Mouse (Mus musculus) T-cell, adult 2 months (primary cell): ENCODE measurements around the gene Desi1.

Experiments used
- DNase-seq: peaks from one replicate; pipeline ENCODE4 v3.0.0; 2022; ENCODE audit warnings: low spot score

The Desi1 gene

GRCm38 (mm10) chr15:81966062-81966829, 67.4 kb downstream of the Desi1 start:
- no peak for DNase-seq

GRCm38 (mm10) chr15:81964980-81965545, 68.6 kb downstream of the Desi1 start:
- no peak for DNase-seq

DNA sequence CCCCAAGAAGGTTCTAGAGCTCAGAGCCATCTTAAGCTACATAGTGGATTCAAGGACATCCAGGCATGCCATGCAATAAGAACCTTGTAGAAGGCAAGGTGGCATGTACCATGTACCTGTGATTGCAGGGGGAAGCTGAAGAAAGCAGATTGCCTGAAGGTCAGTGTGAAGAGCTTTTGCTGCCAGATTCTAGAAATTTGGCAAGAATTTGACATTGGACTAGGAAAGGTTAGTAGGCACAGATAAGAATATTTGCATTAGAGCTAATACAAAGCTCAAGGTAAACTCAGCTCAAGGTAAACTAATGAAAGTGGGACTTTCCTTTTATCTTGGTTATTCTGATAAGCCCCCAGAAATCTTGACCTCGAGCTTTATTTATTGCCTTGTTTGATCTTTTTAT, 69.4 kb downstream of the Desi1 start:
- DNase-seq: no peak

DNA sequence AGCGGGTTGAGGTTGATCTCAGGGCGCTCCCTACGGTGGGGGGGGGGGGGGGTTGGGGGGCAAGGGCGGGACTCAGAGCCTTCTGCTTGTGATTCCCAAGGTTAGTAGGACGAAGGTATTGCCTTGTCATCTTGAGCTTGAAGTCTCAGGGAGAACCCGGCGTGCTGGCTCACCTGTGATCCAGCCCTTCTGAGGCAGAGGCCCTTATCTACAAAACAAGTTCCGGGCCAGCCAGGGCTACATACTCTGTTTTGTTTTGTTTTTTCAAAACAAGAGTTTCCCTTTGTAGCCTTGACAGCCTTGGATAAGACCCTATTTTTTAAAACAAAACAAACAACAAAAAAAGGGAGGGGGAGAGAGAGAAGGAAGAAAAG, 72.6 kb downstream of the Desi1 start:
- DNase-seq: no peak

DNA sequence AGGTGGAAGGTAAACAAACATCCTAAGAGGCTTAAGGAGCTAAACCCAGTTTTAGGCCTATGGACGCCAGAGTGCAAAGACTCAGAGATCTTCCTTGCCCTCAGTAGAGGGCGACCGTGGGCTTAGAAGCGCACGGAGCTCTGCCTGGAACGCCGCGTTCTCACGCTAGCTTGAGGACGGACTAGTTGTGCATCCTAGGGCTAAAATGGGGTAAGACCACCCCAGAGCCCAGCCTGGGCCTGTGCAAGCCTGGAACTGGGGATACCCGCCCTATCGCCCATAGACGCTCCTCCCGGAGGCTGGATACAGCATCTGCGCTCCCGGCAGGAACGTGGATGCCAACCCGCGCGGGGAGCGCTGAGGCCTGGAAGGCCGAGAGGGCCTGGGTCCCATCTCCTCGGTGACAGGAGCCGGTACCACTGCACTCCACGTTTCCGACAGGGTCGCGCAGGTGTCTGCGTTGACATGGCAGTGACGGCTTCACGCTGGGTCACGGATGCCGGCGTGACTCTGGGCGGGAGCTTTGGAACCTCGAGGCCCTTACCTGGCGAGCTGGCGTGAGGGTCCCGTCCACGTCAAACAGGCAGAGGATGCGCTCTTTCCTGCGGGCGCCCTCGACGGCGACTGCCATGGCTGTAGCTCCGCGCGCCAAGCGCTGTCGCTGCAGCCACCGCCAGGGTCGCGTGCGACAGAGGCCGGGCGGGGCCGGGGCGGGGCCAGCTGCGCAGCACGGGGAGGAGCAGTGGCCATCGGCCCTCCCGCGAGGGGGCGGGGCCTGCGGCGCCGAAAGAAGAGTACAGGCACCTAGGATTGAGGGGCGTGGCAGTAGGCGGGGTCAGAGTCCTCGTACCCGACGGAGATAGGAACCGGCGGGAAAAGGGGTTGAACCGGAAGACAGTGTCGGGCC, 73.2 kb downstream of the Desi1 start, which contains the start of gene Pmm1:
Gene Pmm1 (minus strand): TSS at position 760 of the 907 bp plus-strand sequence.
- peak; percentile 98 for DNase-seq

DNA sequence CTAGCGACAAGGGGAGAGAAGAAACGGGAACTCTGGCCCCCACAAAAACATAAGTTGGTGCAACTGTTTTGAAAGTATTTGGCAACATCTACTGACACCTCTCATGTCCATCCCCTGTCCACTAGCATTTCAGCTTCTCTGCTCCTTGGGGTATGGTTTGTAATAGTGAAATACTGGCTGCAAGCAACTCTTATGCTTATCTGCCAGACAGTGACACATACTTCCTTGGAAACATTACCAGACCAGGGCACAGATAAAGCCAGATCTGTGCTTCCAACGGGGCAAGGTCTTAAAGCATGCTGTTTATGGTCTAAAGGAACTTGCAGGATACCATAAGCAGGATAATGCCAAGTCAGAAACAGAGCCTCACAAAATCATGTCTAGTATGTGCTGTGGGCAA, 74.8 kb downstream of the Desi1 start:
- DNase-seq: no peak

DNA sequence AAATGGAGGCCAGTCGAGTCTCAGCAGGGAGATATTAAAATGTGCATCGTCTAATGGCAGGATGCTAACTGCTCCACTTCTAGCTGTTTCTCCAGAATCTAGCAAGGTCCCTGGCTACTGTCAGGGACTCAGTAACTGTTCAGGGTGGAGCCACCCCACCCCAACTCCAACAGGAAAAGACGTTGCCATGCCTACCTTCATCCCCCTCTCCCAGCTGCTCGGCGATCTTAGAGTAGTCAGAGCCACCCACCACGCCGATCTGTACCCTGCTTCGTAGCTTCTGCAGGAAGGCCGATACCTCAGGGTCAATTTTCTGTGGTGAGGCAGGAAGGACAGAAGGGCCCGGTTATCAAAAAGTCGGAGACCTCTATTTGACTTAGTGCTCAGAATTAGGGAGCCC, 76.1 kb downstream of the Desi1 start:
- no peak for DNase-seq

DNA sequence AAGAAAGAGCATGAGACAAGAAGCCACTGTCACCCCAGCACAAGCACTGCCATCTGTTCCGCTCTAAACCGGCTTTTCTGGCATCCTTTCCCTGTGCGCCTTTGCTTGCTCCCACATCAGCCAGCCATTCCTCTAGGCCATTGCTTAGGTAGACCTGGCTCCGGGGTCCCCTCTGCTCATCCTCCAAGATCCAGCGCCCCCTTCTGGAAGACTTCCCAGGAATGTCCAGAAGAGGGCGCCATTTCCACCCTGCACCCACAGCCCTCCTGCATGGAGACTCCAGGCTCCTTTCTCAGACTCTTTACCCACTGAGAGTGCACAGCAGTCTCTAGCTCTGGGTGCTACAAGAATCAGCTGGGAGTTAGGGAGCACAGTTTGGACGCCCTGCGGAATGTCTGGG, 77.2 kb downstream of the Desi1 start:
- DNase-seq: peak; percentile 55

- DNase-seq: no peak
Measured at GRCm38 (mm10) chr15:81955414-81955813, 78.2 kb downstream of the Desi1 start.

- DNase-seq: no peak
Measured at GRCm38 (mm10) chr15:81954716-81955115, 78.9 kb downstream of the Desi1 start.

DNA sequence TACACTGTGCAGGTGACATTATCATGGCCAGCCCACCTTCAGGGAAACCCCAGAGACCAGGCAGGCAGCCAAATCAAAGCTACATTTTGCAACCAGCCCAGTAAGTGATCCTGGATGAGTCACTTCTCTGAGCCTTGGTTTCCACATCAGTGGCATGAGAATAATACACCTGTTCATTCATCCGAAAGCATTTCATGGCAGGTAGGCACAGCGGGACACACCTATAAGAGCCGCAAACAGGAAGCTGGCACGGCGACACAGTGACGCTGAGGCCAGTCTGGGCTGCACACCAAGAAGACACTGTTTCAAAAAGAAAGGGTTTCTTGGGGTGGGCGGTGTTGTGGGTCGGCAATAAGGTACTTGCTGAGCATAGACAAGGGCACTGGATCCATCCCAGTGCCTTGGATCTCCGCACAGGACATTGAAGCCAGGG, 79.5 kb downstream of the Desi1 start:
- no peak for DNase-seq

DNA sequence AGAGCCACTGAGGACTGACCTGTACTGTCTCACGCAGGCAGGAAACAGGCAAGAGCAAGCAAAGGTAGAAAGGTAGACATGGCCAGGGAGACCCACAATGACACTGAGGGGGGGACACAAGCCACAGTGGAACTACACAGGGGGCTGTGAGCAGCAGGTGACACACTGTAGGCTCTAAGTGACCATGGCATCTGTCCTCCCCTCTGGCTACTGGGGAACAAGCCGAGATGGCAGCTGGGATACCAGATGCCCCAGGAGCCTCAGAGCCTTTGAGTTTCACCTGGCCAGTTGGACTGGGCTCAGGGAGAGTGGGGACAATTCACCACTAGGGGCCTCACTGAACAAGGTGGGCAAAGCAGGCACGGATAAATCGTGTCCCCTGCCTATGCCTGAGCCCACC, 81.4 kb downstream of the Desi1 start:
- DNase-seq: no peak

GRCm38 (mm10) chr15:81951159-81951558, 82.5 kb downstream of the Desi1 start:
- no peak for DNase-seq

DNA sequence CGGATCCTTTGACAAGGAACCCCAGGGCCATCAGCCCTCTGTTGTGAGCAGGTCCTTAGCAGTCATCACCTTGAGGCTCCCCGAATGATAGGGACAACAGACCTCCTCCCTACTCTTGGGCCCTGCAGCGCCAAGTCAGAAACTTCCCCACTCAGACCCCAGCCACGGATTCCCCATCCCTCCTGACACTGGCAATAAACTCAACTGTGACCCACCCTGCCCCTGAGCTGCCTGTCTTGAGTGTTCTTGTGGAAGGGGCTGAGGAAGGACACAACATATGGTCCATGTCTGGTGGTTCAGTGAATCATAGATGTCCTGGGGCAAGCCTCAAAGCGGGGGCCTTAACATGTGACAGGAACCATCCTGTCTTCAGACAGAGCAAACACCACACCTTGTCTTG, 82.9 kb downstream of the Desi1 start:
- DNase-seq: no peak

DNA sequence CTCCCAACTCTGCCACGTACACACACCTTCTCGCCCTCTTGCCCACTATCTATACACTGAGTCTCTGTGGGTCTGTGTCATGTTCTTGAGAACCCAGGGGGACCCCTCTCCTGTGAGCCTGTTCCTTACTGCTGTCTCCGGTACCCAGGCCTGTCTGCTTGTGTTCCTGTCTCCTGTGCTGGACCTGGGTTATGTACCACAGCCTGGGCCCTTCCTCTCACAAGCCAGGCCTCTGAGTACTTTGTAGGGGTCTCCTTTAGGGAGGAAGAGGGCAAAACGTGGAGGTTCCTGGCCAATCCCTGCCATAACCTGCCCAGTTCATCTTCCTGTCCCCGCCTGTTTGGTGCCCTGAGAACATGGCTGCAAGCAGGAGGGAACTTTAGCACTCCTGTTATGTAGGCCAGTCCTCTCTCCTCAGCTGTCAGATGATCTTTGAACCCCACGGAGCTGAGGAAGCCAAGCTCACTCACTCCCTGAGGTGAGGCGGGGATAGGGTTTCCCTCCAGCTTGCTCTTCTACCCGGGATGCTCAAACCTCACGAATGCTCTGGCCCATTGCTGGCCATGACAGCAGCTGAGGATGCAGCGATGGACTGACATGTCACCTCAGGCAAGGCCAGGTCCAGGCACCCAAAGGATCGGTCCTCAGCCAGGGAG, 84.1 kb downstream of the Desi1 start:
- no peak for DNase-seq

DNA sequence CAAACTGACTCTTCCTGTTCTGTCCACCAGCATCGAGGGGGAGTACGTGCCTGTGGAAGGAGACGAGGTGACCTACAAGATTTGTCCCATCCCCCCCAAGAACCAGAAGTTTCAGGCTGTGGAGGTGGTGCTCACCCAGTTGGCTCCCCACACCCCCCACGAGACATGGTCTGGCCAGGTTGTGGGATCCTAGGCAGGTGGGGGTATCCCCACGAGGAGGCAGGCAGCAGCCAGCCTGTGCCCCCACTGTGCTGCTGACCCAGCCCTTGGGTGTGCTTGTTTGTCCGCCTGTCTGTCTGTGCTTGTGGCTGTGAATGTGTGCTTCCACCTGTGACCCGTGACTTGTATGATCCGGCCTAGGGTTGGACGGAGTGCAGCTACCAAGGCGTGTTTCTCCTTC, 84.6 kb downstream of the Desi1 start:
- DNase-seq: no peak

- no peak for DNase-seq
Measured at GRCm38 (mm10) chr15:81943176-81943749, 90.4 kb downstream of the Desi1 start.
